Mouse (Mus musculus): ENCODE measurements at regions not wholly inside any gene's neighbourhood (a gene's known extent, or its start where the extent isn't known, plus 50 kb on each side); places are given as distances from the start of the nearest gene placed in this dataset.

GRCm38 (mm10) chr5:126343570-126343969 is 812.0 kb downstream of the Tmem132b start:
- no peak for DNase-seq

DNA sequence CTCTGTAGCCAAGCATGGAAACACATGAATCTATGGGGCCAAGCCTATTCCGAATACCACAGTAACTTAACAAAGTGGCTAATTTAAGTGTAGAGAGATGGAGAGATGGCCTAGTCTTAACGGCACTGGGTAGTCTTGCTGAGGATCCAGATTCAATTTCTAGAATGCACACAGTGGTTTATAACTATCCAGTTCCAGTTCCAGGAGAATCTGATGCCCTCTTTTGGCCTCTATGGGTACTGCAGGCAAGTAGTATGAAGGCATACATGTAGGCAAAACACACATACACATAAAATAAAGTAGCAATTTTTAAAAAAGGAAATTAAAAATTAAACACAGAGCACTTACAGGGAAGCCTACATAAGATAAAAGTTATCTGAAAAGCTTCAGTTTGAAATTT is 819.4 kb downstream of the Tmem132b start:
- DNase-seq: no peak

DNA sequence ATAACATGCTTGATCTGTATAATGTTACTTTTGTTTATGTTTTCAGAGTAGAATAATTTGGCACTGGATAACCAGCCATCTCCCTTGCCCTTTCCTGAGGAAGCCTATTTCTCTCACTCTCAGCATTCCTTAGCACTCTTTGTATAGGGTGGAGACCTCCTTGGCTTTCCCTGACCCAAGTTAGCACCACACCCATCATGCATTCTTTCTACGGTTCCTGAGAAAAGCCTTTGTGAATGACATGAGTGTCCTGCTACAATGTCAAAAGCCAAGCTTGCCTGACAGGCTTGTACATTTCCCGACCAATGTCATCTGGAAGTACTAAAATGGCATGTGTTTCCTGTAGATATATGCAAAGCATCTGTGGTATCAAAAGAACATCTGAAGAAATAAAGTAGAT is 837.9 kb downstream of the Tmem132b start:
- DNase-seq: no peak

DNA sequence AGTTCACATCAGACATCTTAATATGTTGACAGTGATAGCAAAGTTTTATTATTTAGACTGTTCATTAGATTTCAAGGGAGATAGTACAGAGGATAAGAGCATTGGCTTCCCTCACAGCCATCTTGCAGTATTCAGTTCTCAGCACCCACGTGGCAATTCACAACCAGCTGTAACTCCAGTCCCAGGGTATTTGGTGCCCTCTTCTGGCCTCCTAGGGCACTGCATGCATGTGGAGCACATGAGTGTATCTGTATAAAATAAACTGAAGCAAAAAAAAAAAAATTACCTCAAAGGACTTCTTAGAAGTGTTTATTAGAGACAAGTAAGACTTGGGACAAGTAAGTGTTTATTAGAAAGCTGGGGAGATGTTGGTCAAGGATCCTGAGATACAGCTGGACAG is 849.3 kb upstream of the Tmem132c start:
- DNase-seq: no peak

- no peak for DNase-seq
Measured at GRCm38 (mm10) chr5:126395331-126395730, 846.3 kb upstream of the Tmem132c start.

DNA sequence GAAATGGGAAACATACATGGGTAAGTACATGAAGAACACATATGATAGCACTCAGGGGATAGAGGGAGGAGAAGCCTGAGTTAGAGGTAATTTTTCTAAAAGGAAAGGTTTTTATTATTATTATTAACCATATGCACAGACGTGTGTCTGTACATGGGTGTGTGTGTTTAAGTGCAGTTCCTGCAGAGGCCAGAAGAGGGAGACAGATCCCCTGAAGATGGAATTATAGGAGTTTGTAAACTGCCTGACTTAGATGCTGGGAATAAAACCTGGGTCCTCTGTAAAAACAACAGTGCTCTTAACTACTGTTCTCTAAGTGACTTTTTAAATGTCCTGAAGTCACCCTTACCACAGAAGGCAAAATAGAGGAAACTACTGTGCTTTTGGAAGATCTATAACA is 809.9 kb upstream of the Tmem132c start:
- DNase-seq: no peak

DNA sequence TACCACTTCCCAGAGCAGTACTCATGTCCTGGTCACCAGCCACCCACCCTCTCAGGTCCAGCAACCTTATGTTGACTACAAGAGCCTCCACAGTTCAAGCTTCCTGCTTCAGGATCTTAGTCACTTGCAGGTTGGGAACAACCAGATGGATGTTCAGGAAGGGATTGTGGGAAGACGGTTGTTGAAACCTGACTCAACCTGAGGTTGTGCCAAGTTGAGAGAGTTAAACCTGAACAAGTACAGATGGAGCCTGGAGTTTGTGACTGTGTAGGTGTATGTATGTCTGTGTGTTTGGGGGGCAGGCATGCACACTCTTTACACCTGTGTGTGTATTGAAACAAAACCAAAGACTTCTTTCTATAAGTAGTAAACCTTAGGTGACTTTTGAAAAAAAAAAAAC is 802.9 kb upstream of the Tmem132c start:
- no peak for DNase-seq

GRCm38 (mm10) chr5:126440516-126440915 is 801.1 kb upstream of the Tmem132c start:
- DNase-seq: no peak

GRCm38 (mm10) chr5:126475761-126476160 is 765.8 kb upstream of the Tmem132c start:
- DNase-seq: no peak

DNA sequence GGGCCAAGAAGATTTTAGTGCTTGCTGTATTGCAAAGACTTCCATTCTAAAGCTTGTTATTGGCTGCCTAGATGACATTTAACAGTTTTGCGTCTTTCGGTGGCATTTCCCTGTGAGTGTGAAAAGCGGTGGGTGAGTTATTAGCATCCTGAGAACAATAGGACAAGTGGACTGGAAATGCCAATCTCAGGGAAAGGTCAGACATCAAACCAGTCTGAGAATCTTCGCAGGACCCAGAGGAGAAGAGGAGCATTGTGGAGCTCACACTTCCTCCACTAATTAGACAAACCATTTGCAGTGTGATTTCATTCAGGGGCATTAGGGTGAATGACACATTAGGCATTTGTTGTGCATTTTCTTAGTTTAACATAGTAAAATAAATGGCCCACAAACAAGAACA is 719.5 kb upstream of the Tmem132c start:
- DNase-seq: no peak

DNA sequence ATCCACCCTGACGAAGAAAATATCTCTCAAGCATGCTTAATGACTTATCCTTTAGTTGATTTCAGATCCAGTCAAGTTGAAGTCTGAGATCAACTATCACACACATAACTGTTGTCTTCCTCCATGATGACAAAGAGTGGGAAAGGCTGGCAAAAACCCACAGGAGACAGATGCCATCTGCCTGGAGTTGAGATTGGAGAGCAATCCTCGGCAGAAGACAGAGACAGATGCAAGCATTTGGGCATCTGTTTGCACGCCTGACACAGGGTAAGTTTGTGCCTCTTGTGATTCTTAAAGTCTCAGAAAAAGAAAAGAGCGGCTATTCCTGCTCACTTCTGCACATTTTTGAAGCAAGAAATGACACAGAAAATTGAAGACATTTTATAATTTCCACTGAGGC is 715.7 kb upstream of the Tmem132c start:
- DNase-seq: no peak

- DNase-seq: no peak
Measured at GRCm38 (mm10) chr5:126530806-126531527, 710.6 kb upstream of the Tmem132c start.

- DNase-seq: no peak
Measured at GRCm38 (mm10) chr5:126531528-126531894, 710.1 kb upstream of the Tmem132c start.

GRCm38 (mm10) chr5:126531975-126532374 is 709.6 kb upstream of the Tmem132c start:
- no peak for DNase-seq

DNA sequence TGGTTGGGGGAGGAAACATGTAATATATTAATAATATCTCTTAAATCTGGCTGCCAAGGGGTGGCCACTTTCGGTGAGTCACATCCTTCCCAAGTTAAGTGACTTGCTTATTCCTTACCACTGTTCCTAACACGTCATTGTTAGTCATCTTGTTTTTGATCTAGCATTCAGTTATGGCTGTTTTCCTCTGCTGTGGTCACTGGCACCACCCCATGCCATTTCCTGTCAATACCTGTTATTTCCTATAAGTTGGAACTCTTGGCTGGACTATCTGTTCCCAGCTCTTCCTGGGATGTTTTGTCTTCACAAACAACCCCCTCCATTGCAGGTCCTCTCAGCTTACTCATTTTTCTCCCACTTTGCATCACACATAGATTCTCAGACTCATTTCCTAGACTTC is 703.5 kb upstream of the Tmem132c start:
- no peak for DNase-seq

GRCm38 (mm10) chr5:126544261-126544976 is 697.2 kb upstream of the Tmem132c start:
- peak; percentile 6 for DNase-seq

DNA sequence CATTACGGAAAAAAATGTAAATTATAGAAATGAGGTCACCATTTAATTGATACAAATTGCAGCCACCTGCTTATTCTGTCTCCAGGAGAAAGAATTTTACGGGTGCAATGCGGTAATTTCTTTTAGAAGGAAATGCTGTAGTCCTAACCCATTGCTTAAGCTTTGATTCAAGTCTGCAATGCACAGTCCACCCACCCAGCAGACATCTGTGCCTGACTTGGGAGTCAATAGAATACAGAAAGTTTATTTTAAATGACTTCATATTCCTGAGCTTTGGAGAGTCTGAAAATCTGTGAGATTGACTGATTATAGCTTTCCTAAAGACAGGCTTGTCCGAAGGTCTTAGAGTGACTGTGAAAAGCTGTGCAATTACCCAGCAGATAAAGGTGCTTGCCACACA is 693.8 kb upstream of the Tmem132c start:
- DNase-seq: no peak

DNA sequence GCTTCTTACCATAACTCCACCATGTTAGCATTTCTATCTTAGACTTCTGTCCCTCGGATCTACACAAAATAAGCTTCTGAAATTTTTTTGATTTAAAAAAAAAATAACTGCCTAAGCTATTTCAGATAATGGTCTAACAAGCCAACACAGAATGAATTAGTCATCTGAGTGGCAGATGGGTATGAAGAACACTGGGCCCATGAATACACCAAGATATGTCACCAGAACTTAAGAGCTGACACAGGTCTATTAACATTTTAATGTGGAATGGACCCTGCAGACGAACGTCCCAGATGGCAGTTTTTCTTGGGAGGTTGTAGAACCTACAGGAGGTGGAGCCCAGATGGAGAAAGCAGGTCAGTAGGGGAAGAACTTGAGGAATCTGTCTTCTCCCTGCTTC is 689.9 kb upstream of the Tmem132c start:
- DNase-seq: no peak

DNA sequence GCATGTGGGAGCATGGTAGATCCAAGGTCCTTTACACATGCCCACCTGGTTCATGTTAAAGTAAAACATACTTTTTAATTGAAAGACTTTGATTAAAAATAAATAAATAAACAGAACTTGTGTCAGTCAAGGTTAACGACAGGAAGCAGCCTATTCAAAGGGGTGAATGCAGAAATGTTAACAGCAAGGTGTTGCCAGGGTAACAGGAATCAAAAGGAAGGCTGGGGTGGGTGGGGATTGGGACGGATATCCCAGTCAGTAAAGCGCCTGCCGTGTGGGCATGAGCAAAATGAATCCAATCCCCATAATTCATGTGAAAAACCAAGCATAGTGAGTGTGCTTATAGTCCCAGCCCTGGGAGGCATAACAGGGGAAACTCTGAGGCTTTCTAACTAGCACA is 682.6 kb upstream of the Tmem132c start:
- no peak for DNase-seq

DNA sequence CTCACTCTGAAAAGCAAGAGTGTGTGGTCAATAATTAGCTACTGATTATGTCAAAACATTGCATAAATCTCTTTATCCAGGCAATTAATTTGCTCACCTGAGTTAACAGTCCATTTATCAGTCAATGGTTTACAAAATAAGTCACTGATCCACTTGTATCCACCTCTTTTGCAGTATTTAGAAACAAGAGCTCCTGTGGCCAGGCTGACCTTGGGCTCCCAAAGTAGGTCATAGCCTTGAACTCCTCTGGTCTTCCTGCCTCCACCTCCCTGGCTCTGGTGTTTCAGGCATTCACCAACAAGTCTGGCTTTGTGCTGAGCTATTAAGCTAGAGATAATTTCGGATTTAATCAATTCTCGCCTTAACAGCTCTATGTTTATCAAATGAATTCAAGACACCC is 675.8 kb upstream of the Tmem132c start:
- peak; percentile 22 for DNase-seq

- no peak for DNase-seq
Measured at GRCm38 (mm10) chr5:126566226-126566625, 675.4 kb upstream of the Tmem132c start.

DNA sequence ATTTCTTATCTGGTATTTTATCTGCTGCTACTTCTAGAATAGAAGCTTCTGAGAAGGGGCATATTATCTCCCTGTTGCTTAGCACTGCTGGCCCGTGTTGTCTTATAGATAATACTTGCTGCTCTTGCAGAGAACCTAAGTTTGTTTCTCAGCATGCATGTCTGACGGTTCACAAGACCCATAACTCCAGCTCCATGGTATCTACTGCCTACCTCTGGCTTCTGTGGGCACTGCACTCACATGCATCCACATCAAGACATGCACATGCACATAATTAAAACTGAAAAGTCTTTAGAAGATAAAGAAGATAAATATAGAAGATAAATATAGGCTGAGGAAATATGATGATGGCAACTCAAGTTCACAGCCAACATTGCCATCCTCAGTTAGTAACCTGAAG is 667.8 kb upstream of the Tmem132c start:
- no peak for DNase-seq

DNA sequence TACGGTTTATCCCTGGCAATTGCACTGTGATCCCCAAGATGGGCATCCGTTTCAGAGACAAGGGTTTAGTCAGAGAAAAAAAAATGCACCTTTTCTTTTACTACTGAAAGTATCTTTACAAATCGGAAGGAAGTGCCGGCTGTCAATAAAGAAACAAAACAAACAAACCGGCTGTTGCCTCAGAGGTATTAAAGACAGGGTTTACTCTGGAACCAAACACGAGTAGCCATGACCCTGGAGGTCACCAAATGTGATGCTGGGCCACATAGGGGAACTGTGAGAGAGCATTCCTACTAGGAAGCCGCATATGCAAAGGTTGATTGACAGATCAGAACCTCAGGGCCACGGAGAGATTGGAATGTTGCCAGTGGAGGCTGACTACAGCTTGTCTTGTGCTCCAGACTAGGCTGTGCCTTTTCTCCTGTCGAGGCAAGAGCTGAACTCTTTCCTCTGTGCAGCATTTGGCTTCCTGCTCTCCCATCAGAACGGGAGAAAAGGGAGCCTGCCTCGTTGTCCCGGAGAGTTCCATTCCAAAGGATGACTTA is 643.8 kb upstream of the Tmem132c start:
- DNase-seq: no peak

- DNase-seq: no peak
Measured at GRCm38 (mm10) chr5:126599561-126599960, 642.0 kb upstream of the Tmem132c start.

All from kidney, postnatal 14 days (tissue).